Mouse (Mus musculus) liver, adult 10 weeks (tissue): ENCODE results near the gene Tmem198b. TPM values are rescaled to one million over a fixed set of nuclear protein-coding genes. Genes with fewer than 3 reads are reported as not detected.

Experiments used
- polyA plus RNA-seq: library from polyadenylated mRNA; stranded (reverse); fragments of 350-450 nt; fragmentation: Illumina TruSeq; extraction: RNeasy Lipid Tissue Mini Kit (QIAGEN cat#74804); gene quantifications from one replicate; pipeline ENCODE4 v1.2.3, GENCODE M21; 2014; ENCODE audit warnings: low read depth, low replicate concordance

Gene Tmem198b
- 2.1 TPM for polyA plus RNA-seq

GRCm38 (mm10) chr10:128804271-128805091, at the start of gene Tmem198b:
Gene Tmem198b (minus strand): TSS chr10:128804370.

GRCm38 (mm10) chr10:128821358-128822056, 17.3 kb upstream of the Tmem198b start, which contains the start of gene Ormdl2:
Gene Ormdl2 (minus strand): TSS chr10:128821645.

GRCm38 (mm10) chr10:128817033-128817432, 12.9 kb upstream of the Tmem198b start, which contains the start of gene Sarnp:
Gene Sarnp (plus strand): TSS chr10:128817333.

GRCm38 (mm10) chr10:128803771-128804270, 349 bp downstream of the Tmem198b start, which contains the start of gene Dnajc14:
Gene Dnajc14 (plus strand): TSS chr10:128804062.

GRCm38 (mm10) chr10:128790398-128791124, 13.6 kb downstream of the Tmem198b start, which contains the start of gene Mmp19:
Gene Mmp19 (plus strand): TSS chr10:128790910.

Other genes with a start within 250 kb of the Tmem198b start
- gene Pa2g4, start 238.4 kb downstream of the Tmem198b start, polyA plus RNA-seq = 57.7 TPM
- 51.1 TPM for gene Erbb3, start 214.7 kb downstream of the Tmem198b start, polyA plus RNA-seq
- gene Rps26, start 177.6 kb downstream of the Tmem198b start, polyA plus RNA-seq = 7.3 TPM
- 0.13 TPM for gene Ikzf4, start 158.4 kb downstream of the Tmem198b start, polyA plus RNA-seq
- 75.1 TPM for gene Suox, start 130.3 kb downstream of the Tmem198b start, polyA plus RNA-seq
- 81.8 TPM for gene Rab5b, start 108.1 kb downstream of the Tmem198b start, polyA plus RNA-seq
- not detected for gene Pmel, start 100.2 kb downstream of the Tmem198b start, polyA plus RNA-seq
- gene Cdk2, start 99.3 kb downstream of the Tmem198b start, polyA plus RNA-seq = 5.6 TPM
- 5.1 TPM for gene Dgka, start 59.5 kb downstream of the Tmem198b start, polyA plus RNA-seq
- 2.5 TPM for gene Pym1, start 56.5 kb downstream of the Tmem198b start, polyA plus RNA-seq
- gene Mmp19, start 13.5 kb downstream of the Tmem198b start, polyA plus RNA-seq = 56.0 TPM
- 19.5 TPM for gene Dnajc14, start 308 bp downstream of the Tmem198b start, polyA plus RNA-seq
- gene Sarnp, start 13.0 kb upstream of the Tmem198b start, polyA plus RNA-seq = 153 TPM
- 126 TPM for gene Ormdl2, start 17.3 kb upstream of the Tmem198b start, polyA plus RNA-seq
- gene Gdf11, start 87.3 kb upstream of the Tmem198b start, polyA plus RNA-seq = not detected
- gene Cd63, start 96.6 kb upstream of the Tmem198b start, polyA plus RNA-seq = 7.7 TPM
- gene Rdh5, start 118.5 kb upstream of the Tmem198b start, polyA plus RNA-seq = 7.7 TPM
- gene Bloc1s1, start 119.7 kb upstream of the Tmem198b start, polyA plus RNA-seq = 15.0 TPM
- gene Itga7, start 129.4 kb upstream of the Tmem198b start, polyA plus RNA-seq = 0.69 TPM
- gene Mettl7b, start 156.6 kb upstream of the Tmem198b start, polyA plus RNA-seq = 198 TPM
- gene Olfr9, start 185.1 kb upstream of the Tmem198b start, polyA plus RNA-seq = not detected
- gene Olfr763, start 206.4 kb upstream of the Tmem198b start, polyA plus RNA-seq = not detected
- not detected for gene Olfr764-ps1, start 235.5 kb upstream of the Tmem198b start, polyA plus RNA-seq
- gene Olfr765, start 245.6 kb upstream of the Tmem198b start, polyA plus RNA-seq = not detected